Mouse (Mus musculus): ENCODE data around the gene Ddx46.
"Not testable (repeated sequence)": the region's sequence is repeated elsewhere in the genome, so short reads cannot be mapped to it uniquely, and the experiment has no call there.

Gene Ddx46

GRCm38 (mm10) chr13:55636185-55636983, 1.6 kb downstream of the Ddx46 start:
- in situ Hi-C loops (cut with MboI, MseI), result loop anchor here (5.0 kb wide), 1 partner anchor 34 kb away; no protein-coding TSS in a partner anchor

GRCm38 (mm10) chr13:55640480-55640879, 5.7 kb downstream of the Ddx46 start:
- in situ Hi-C loops (cut with MboI, MseI), result not testable (repeated sequence)

- in situ Hi-C loops (cut with MboI, MseI), result no loop called here
These were observed 9.7 kb downstream of the Ddx46 start for GRCm38 (mm10) chr13:55644525-55644924.

- in situ Hi-C loops (cut with MboI, MseI), result loop anchor here (25.0 kb wide), 1 partner anchor 413 kb away; no protein-coding TSS in a partner anchor
These were observed 15.3 kb downstream of the Ddx46 start for GRCm38 (mm10) chr13:55650098-55650497.

- in situ Hi-C loops (cut with MboI, MseI), result loop anchor here (25.0 kb wide), 1 partner anchor 414 kb away; no protein-coding TSS in a partner anchor
These were observed 16.2 kb downstream of the Ddx46 start for GRCm38 (mm10) chr13:55650980-55651379.

- in situ Hi-C loops (cut with MboI, MseI), result loop anchor here (25.0 kb wide), 1 partner anchor 431 kb away; no protein-coding TSS in a partner anchor
These were observed 33.7 kb downstream of the Ddx46 start for GRCm38 (mm10) chr13:55668550-55668949.

GRCm38 (mm10) chr13:55672711-55673110, 37.9 kb downstream of the Ddx46 start:
- in situ Hi-C loops (cut with MboI, MseI), result loop anchor here (25.0 kb wide), 1 partner anchor 435 kb away; no protein-coding TSS in a partner anchor

GRCm38 (mm10) chr13:55677364-55677763, 42.5 kb downstream of the Ddx46 start:
- in situ Hi-C loops (cut with MboI, MseI), result no loop called here

- in situ Hi-C loops (cut with MboI, MseI), result no loop called here
These were observed 47.4 kb downstream of the Ddx46 start for GRCm38 (mm10) chr13:55682201-55682600.

GRCm38 (mm10) chr13:55683581-55683980, 48.8 kb downstream of the Ddx46 start:
- in situ Hi-C loops (cut with MboI, MseI), result no loop called here

GRCm38 (mm10) chr13:55686107-55686633, 51.3 kb downstream of the Ddx46 start:
- in situ Hi-C loops (cut with MboI, MseI), result no loop called here

- in situ Hi-C loops (cut with MboI, MseI), result no loop called here
These were observed 53.2 kb downstream of the Ddx46 start for GRCm38 (mm10) chr13:55687927-55688602.

- in situ Hi-C loops (cut with MboI, MseI), result no loop called here
These were observed 57.9 kb downstream of the Ddx46 start, which contains the start of gene B230219D22Rik for GRCm38 (mm10) chr13:55692535-55693242. TSS of gene B230219D22Rik (plus strand) at chr13:55693124.

GRCm38 (mm10) chr13:55693243-55693721, 58.5 kb downstream of the Ddx46 start:
- in situ Hi-C loops (cut with MboI, MseI), result no loop called here

- in situ Hi-C loops (cut with MboI, MseI), result no loop called here
These were observed 59.3 kb downstream of the Ddx46 start for GRCm38 (mm10) chr13:55694110-55694509.

GRCm38 (mm10) chr13:55695989-55696388, 61.2 kb downstream of the Ddx46 start:
- in situ Hi-C loops (cut with MboI, MseI), result not testable (repeated sequence)

- in situ Hi-C loops (cut with MboI, MseI), result loop anchor here (10.0 kb wide), 1 partner anchor 1210 kb away; no protein-coding TSS in a partner anchor
These were observed 69.5 kb downstream of the Ddx46 start for GRCm38 (mm10) chr13:55704301-55704700.

GRCm38 (mm10) chr13:55712846-55713245, 78.0 kb downstream of the Ddx46 start:
- in situ Hi-C loops (cut with MboI, MseI), result no loop called here

GRCm38 (mm10) chr13:55714501-55715166, 79.8 kb downstream of the Ddx46 start, which contains the start of gene Txndc15:
TSS of gene Txndc15 (plus strand) at chr13:55714650.
- in situ Hi-C loops (cut with MboI, MseI), result no loop called here

- in situ Hi-C loops (cut with MboI, MseI), result no loop called here
These were observed 80.3 kb downstream of the Ddx46 start for GRCm38 (mm10) chr13:55715167-55715512.
